Mouse (Mus musculus): ENCODE measurements at regions not wholly inside any gene's neighbourhood (a gene's known extent, or its start where the extent isn't known, plus 50 kb on each side); places are given as distances from the start of the nearest gene placed in this dataset.

DNA sequence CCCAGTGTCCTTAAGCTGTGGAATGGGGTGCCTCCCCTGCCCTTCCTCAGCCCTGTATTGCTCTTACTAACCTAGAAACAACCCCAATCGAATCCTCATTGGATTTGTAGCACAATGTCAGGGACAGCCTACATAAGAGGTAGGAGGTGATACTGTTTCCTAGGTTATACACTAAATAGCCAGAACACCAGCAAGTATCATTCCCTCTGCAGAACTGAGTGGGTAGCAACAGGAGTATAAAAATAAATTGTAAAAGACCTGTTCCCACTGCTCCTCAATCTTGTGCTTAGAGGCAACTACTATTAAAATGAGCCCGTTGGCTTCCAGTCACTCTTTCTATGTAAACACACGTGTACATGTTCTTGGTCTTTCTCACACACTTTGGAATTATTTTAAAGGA lies 52.2 kb upstream of the Tnfaip3 start:
- peaks cover 2% of the 10 kb centered on the region; the same call in 1 of the 2 replicates for H3K4me1 ChIP-seq (ENCODE audit: control insufficient read depth, insufficient read depth, low read length)
- no peak overlapping the region for H3K4me3 ChIP-seq (replicated peaks; ENCODE audit: extremely low read depth, low read depth, low read length)
- no peak for DNase-seq
- no peak for TF ChIP-seq POLR2A (IDR thresholded peaks at IDR 0.05; ENCODE audit: borderline replicate concordance, extremely low read depth, low read depth, low read length)
- no peak for TF ChIP-seq CTCF (IDR thresholded peaks at IDR 0.05; ENCODE audit: insufficient read depth, low read length)
- 77% methylated on average over 3 of the region's 3 CpGs for WGBS

DNA sequence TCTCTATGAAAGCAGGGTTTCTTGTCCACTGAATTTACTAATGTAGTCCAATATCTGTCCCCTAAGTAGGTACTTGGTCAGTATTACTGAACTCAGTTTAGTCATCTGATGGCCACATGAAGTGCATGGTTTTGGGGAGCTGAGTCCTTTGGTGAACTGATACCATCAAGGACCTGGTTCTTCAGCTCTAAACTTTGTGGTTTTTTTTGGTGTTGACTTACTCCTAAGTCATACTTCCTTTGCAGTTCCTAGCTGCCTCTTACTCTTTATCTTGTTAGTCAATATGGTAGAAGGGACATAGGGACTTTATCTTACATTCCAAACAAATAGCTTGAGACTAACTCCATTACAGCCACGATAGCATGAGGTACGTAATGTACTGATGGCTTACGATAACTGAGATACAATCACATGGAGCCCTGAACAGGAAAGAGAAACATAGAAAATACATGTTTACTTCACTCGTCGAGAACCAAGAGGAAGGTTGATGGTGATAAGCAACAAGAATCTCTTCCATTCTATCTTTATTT lies 51.4 kb upstream of the Tnfaip3 start:
- H3K4me3 ChIP-seq (replicated peaks; ENCODE audit: extremely low read depth, low read depth, low read length) = no peak overlapping the region
- no peak for TF ChIP-seq CTCF (IDR thresholded peaks at IDR 0.05; ENCODE audit: insufficient read depth, low read length)
- no peak for TF ChIP-seq POLR2A (IDR thresholded peaks at IDR 0.05; ENCODE audit: borderline replicate concordance, extremely low read depth, low read depth, low read length)
- 83% methylated on average over 5 of the region's 5 CpGs for WGBS
- peaks cover 5% of the 10 kb centered on the region; the same call in 1 of the 2 replicates for H3K4me1 ChIP-seq (ENCODE audit: control insufficient read depth, insufficient read depth, low read length)
- no peak for DNase-seq
